Mouse (Mus musculus): ENCODE measurements around the gene Gm20388. TPM values are rescaled to one million over a fixed set of nuclear protein-coding genes. Genes with fewer than 3 reads are reported as not detected.

Gm20388 gene
- total RNA-seq, 1 experiment from 2014 or later = 18.4 TPM

GRCm38 (mm10) chr8:121949222-121949800 is 2038.7 kb downstream of the Gm20388 start, which contains the start of gene Banp:
Gene Banp (plus strand): TSS chr8:121949750.
- no peak for ATAC-seq (replicated peaks in 1 of 2; ENCODE audit: insufficient read depth in 1 of 2, low FRiP score in 2 of 2, low TSS enrichment in 1 of 2, low read depth in 1 of 2, poor library complexity in 2 of 2, severe bottlenecking in 2 of 2)

GRCm38 (mm10) chr8:121949941-121950748 is 2039.5 kb downstream of the Gm20388 start:
- peak; percentile 88 to 91 for ATAC-seq (replicated peaks in 1 of 2; ENCODE audit: insufficient read depth in 1 of 2, low FRiP score in 2 of 2, low TSS enrichment in 1 of 2, low read depth in 1 of 2, poor library complexity in 2 of 2, severe bottlenecking in 2 of 2)

GRCm38 (mm10) chr8:121950749-121951655 is 2040.4 kb downstream of the Gm20388 start:
- no peak for ATAC-seq (replicated peaks in 1 of 2; ENCODE audit: insufficient read depth in 1 of 2, low FRiP score in 2 of 2, low TSS enrichment in 1 of 2, low read depth in 1 of 2, poor library complexity in 2 of 2, severe bottlenecking in 2 of 2)

GRCm38 (mm10) chr8:121951656-121952009 is 2041.0 kb downstream of the Gm20388 start:
- ATAC-seq (replicated peaks in 1 of 2; ENCODE audit: insufficient read depth in 1 of 2, low FRiP score in 2 of 2, low TSS enrichment in 1 of 2, low read depth in 1 of 2, poor library complexity in 2 of 2, severe bottlenecking in 2 of 2) = no peak

GRCm38 (mm10) chr8:121952122-121952521 is 2041.5 kb downstream of the Gm20388 start:
- no peak for ATAC-seq (replicated peaks in 1 of 2; ENCODE audit: insufficient read depth in 1 of 2, low FRiP score in 2 of 2, low TSS enrichment in 1 of 2, low read depth in 1 of 2, poor library complexity in 2 of 2, severe bottlenecking in 2 of 2)

GRCm38 (mm10) chr8:121952800-121953199 is 2042.2 kb downstream of the Gm20388 start:
- no peak for ATAC-seq (replicated peaks in 1 of 2; ENCODE audit: insufficient read depth in 1 of 2, low FRiP score in 2 of 2, low TSS enrichment in 1 of 2, low read depth in 1 of 2, poor library complexity in 2 of 2, severe bottlenecking in 2 of 2)

- no peak for ATAC-seq (replicated peaks in 1 of 2; ENCODE audit: insufficient read depth in 1 of 2, low FRiP score in 2 of 2, low TSS enrichment in 1 of 2, low read depth in 1 of 2, poor library complexity in 2 of 2, severe bottlenecking in 2 of 2)
These were observed 2043.3 kb downstream of the Gm20388 start for GRCm38 (mm10) chr8:121953821-121954545.

GRCm38 (mm10) chr8:121954981-121955555 is 2044.4 kb downstream of the Gm20388 start:
- no peak for ATAC-seq (replicated peaks in 1 of 2; ENCODE audit: insufficient read depth in 1 of 2, low FRiP score in 2 of 2, low TSS enrichment in 1 of 2, low read depth in 1 of 2, poor library complexity in 2 of 2, severe bottlenecking in 2 of 2)

GRCm38 (mm10) chr8:121955825-121956500 is 2045.3 kb downstream of the Gm20388 start:
- ATAC-seq (replicated peaks in 1 of 2; ENCODE audit: insufficient read depth in 1 of 2, low FRiP score in 2 of 2, low TSS enrichment in 1 of 2, low read depth in 1 of 2, poor library complexity in 2 of 2, severe bottlenecking in 2 of 2) = peak; percentile 12 to 52; a peak in 2 of 4 replicates

- ATAC-seq (replicated peaks in 1 of 2; ENCODE audit: insufficient read depth in 1 of 2, low FRiP score in 2 of 2, low TSS enrichment in 1 of 2, low read depth in 1 of 2, poor library complexity in 2 of 2, severe bottlenecking in 2 of 2) = no peak
These were observed 2047.8 kb downstream of the Gm20388 start for GRCm38 (mm10) chr8:121958395-121958794.

GRCm38 (mm10) chr8:121962892-121963291 is 2052.3 kb downstream of the Gm20388 start:
- no peak for ATAC-seq (replicated peaks in 1 of 2; ENCODE audit: insufficient read depth in 1 of 2, low FRiP score in 2 of 2, low TSS enrichment in 1 of 2, low read depth in 1 of 2, poor library complexity in 2 of 2, severe bottlenecking in 2 of 2)

- ATAC-seq (replicated peaks in 1 of 2; ENCODE audit: insufficient read depth in 1 of 2, low FRiP score in 2 of 2, low TSS enrichment in 1 of 2, low read depth in 1 of 2, poor library complexity in 2 of 2, severe bottlenecking in 2 of 2) = no peak
These were observed 2054.3 kb downstream of the Gm20388 start for GRCm38 (mm10) chr8:121964716-121965512.

GRCm38 (mm10) chr8:121966110-121966509 is 2055.5 kb downstream of the Gm20388 start:
- no peak for ATAC-seq (replicated peaks in 1 of 2; ENCODE audit: insufficient read depth in 1 of 2, low FRiP score in 2 of 2, low TSS enrichment in 1 of 2, low read depth in 1 of 2, poor library complexity in 2 of 2, severe bottlenecking in 2 of 2)

GRCm38 (mm10) chr8:121966714-121967448 is 2056.2 kb downstream of the Gm20388 start:
- no peak for ATAC-seq (replicated peaks in 1 of 2; ENCODE audit: insufficient read depth in 1 of 2, low FRiP score in 2 of 2, low TSS enrichment in 1 of 2, low read depth in 1 of 2, poor library complexity in 2 of 2, severe bottlenecking in 2 of 2)

- no peak for ATAC-seq (replicated peaks in 1 of 2; ENCODE audit: insufficient read depth in 1 of 2, low FRiP score in 2 of 2, low TSS enrichment in 1 of 2, low read depth in 1 of 2, poor library complexity in 2 of 2, severe bottlenecking in 2 of 2)
These were observed 2057.3 kb downstream of the Gm20388 start for GRCm38 (mm10) chr8:121967977-121968376.
